Mouse (Mus musculus): ENCODE measurements at regions not wholly inside any gene's neighbourhood (a gene's known extent, or its start where the extent isn't known, plus 50 kb on each side); places are given as distances from the start of the nearest gene placed in this dataset.

GRCm38 (mm10) chr5:26457627-26458026 is 200.1 kb downstream of the Gm7361 start:
- 84% methylated on average over 4 of the region's 4 CpGs for WGBS

GRCm38 (mm10) chr5:26466666-26467065 is 209.2 kb downstream of the Gm7361 start:
- no peak overlapping the region for H3K27ac ChIP-seq (ENCODE audit: insufficient read depth, low read depth, low read length)
- WGBS = 69% methylated on average over 1 of the region's 1 CpGs
- no peak for TF ChIP-seq CTCF (IDR thresholded peaks at IDR 0.05; ENCODE audit: insufficient read depth, low read depth, low read length)
- no peak for TF ChIP-seq POLR2A (IDR thresholded peaks at IDR 0.05; ENCODE audit: insufficient read depth, low read depth, low read length)

More at GRCm38 (mm10) chr5:26457627-26458026, 200.1 kb downstream of the Gm7361 start:
- no peak overlapping the region for H3K27ac ChIP-seq (ENCODE audit: insufficient read depth, low read depth, low read length)
- no peak overlapping the region for H3K4me3 ChIP-seq (ENCODE audit: insufficient read depth, low read depth, low read length)
- TF ChIP-seq CTCF (IDR thresholded peaks at IDR 0.05; ENCODE audit: insufficient read depth, low read depth, low read length) = no peak
- TF ChIP-seq POLR2A (IDR thresholded peaks at IDR 0.05; ENCODE audit: insufficient read depth, low read depth, low read length) = no peak
- H3K4me1 ChIP-seq (ENCODE audit: control insufficient read depth, insufficient read depth, low read length) = no peaks in the 10 kb centered on the region

GRCm38 (mm10) chr5:26485726-26486125 is 228.2 kb downstream of the Gm7361 start:
- no peaks in the 10 kb centered on the region for H3K4me1 ChIP-seq (ENCODE audit: control insufficient read depth, insufficient read depth, low read length)
- no peak overlapping the region for H3K4me3 ChIP-seq (ENCODE audit: insufficient read depth, low read depth, low read length)
- WGBS = 89% methylated on average over 2 of the region's 2 CpGs
- TF ChIP-seq CTCF (IDR thresholded peaks at IDR 0.05; ENCODE audit: insufficient read depth, low read depth, low read length) (no peak), POLR2A (IDR thresholded peaks at IDR 0.05; ENCODE audit: insufficient read depth, low read depth, low read length) (no peak)
- no peak overlapping the region for H3K27ac ChIP-seq (ENCODE audit: insufficient read depth, low read depth, low read length)

More at GRCm38 (mm10) chr5:26466666-26467065, 209.2 kb downstream of the Gm7361 start:
- H3K4me3 ChIP-seq (ENCODE audit: insufficient read depth, low read depth, low read length) = no peak overlapping the region
- no peaks in the 10 kb centered on the region for H3K4me1 ChIP-seq (ENCODE audit: control insufficient read depth, insufficient read depth, low read length)

GRCm38 (mm10) chr5:26494003-26494402 is 236.5 kb downstream of the Gm7361 start:
- 79% methylated on average over 2 of the region's 2 CpGs for WGBS
- Histone ChIP-seq H3K4me1 (ENCODE audit: control insufficient read depth, insufficient read depth, low read length) (no peaks in the 10 kb centered on the region), H3K4me3 (ENCODE audit: insufficient read depth, low read depth, low read length) (no peak overlapping the region), H3K27ac (ENCODE audit: insufficient read depth, low read depth, low read length) (no peak overlapping the region)
- TF ChIP-seq POLR2A (IDR thresholded peaks at IDR 0.05; ENCODE audit: insufficient read depth, low read depth, low read length) (no peak), CTCF (IDR thresholded peaks at IDR 0.05; ENCODE audit: insufficient read depth, low read depth, low read length) (no peak)

GRCm38 (mm10) chr5:26497641-26498430 is 240.3 kb downstream of the Gm7361 start:
- Histone ChIP-seq H3K4me3 (ENCODE audit: insufficient read depth, low read depth, low read length) (no peak overlapping the region), H3K4me1 (ENCODE audit: control insufficient read depth, insufficient read depth, low read length) (no peaks in the 10 kb centered on the region), H3K27ac (ENCODE audit: insufficient read depth, low read depth, low read length) (no peak overlapping the region)
- WGBS = 89% methylated on average over 2 of the region's 2 CpGs
- no peak for TF ChIP-seq POLR2A (IDR thresholded peaks at IDR 0.05; ENCODE audit: insufficient read depth, low read depth, low read length)
- TF ChIP-seq CTCF (IDR thresholded peaks at IDR 0.05; ENCODE audit: insufficient read depth, low read depth, low read length) = no peak

GRCm38 (mm10) chr5:26509525-26510168 is 252.2 kb downstream of the Gm7361 start:
- no peak overlapping the region for H3K4me3 ChIP-seq (ENCODE audit: insufficient read depth, low read depth, low read length)
- 79% methylated on average over 1 of the region's 1 CpGs for WGBS
- H3K4me1 ChIP-seq (ENCODE audit: control insufficient read depth, insufficient read depth, low read length) = peaks cover 2% of the 10 kb centered on the region; the same call in 1 of the 2 replicates
- TF ChIP-seq CTCF (IDR thresholded peaks at IDR 0.05; ENCODE audit: insufficient read depth, low read depth, low read length) (no peak), POLR2A (IDR thresholded peaks at IDR 0.05; ENCODE audit: insufficient read depth, low read depth, low read length) (no peak)
- H3K27ac ChIP-seq (ENCODE audit: insufficient read depth, low read depth, low read length) = no peak overlapping the region

GRCm38 (mm10) chr5:26513039-26513955 is 255.8 kb downstream of the Gm7361 start:
- WGBS = 13% methylated on average over 5 of the region's 5 CpGs
- TF ChIP-seq POLR2A (IDR thresholded peaks at IDR 0.05; ENCODE audit: insufficient read depth, low read depth, low read length) (no peak), CTCF (IDR thresholded peaks at IDR 0.05; ENCODE audit: insufficient read depth, low read depth, low read length) (no peak)
- H3K4me1 ChIP-seq (ENCODE audit: control insufficient read depth, insufficient read depth, low read length) = peaks cover 4% of the 10 kb centered on the region; the same call in 1 of the 2 replicates
- H3K27ac ChIP-seq (ENCODE audit: insufficient read depth, low read depth, low read length) = peak overlapping the region; percentile 80
- H3K4me3 ChIP-seq (ENCODE audit: insufficient read depth, low read depth, low read length) = no peak overlapping the region

GRCm38 (mm10) chr5:26535556-26535955 is 278.1 kb downstream of the Gm7361 start:
- H3K4me3 ChIP-seq (ENCODE audit: insufficient read depth, low read depth, low read length) = no peak overlapping the region
- no peak overlapping the region for H3K27ac ChIP-seq (ENCODE audit: insufficient read depth, low read depth, low read length)
- H3K4me1 ChIP-seq (ENCODE audit: control insufficient read depth, insufficient read depth, low read length) = no peaks in the 10 kb centered on the region
- WGBS = 63% methylated on average over 6 of the region's 6 CpGs
- TF ChIP-seq CTCF (IDR thresholded peaks at IDR 0.05; ENCODE audit: insufficient read depth, low read depth, low read length) (no peak), POLR2A (IDR thresholded peaks at IDR 0.05; ENCODE audit: insufficient read depth, low read depth, low read length) (no peak)

Measured in olfactory bulb, adult 2 months (tissue).